Mouse (Mus musculus): Measurements from ENCODE around the gene Dgki. TPM values are rescaled to one million over a fixed set of nuclear protein-coding genes. Genes with fewer than 3 reads are reported as not detected.

Gene Dgki
- total and polyA plus RNA-seq, 2 experiments from 2014 or later: 0.11 to 0.33 TPM

GRCm38 (mm10) chr6:37038444-37038843 lies 261.5 kb downstream of the Dgki start:
- Histone ChIP-seq H3K9me3 (replicated peaks; ENCODE audit: control insufficient read depth, low read length) (no peaks in the 10 kb centered on the region), H3K9ac (replicated peaks; ENCODE audit: low read depth, low read length) (no peak overlapping the region), H3K4me1 (ENCODE audit: control insufficient read depth, insufficient read depth) (0 out of 2 replicates have a peak, but pooled peaks cover 4% of the 10 kb centered on the region), H3K4me3 (ENCODE audit: low read depth, low read length) (no peak overlapping the region), H3K4me2 (ENCODE audit: low read depth, low read length) (no peak overlapping the region), H3K27me3 (ENCODE audit: control insufficient read depth, insufficient read depth, low read length) (no peaks in the 10 kb centered on the region), H3K36me3 (replicated peaks; ENCODE audit: control insufficient read depth, insufficient read depth, low read length) (no peaks in the 10 kb centered on the region), H3K27ac (ENCODE audit: low read depth) (no peak overlapping the region)
- peak; percentile 49; the same call in 1 of the 2 replicates for ATAC-seq (ENCODE audit: insufficient read depth, low read depth)
- no peak for TF ChIP-seq EP300 (IDR thresholded peaks at IDR 0.05; ENCODE audit: low read depth)
- TF ChIP-seq CTCF (IDR thresholded peaks at IDR 0.05; ENCODE audit: low read depth): peak; percentile 65
- DNase-seq (ENCODE audit: low spot score): peak; percentile 39
- 27% methylated on average over 8 of the region's 8 CpGs for WGBS

- Histone ChIP-seq H3K4me3 (ENCODE audit: low read depth, low read length) (no peak overlapping the region), H3K9ac (replicated peaks; ENCODE audit: low read depth, low read length) (no peak overlapping the region), H3K27me3 (ENCODE audit: control insufficient read depth, insufficient read depth, low read length) (no peaks in the 10 kb centered on the region), H3K36me3 (replicated peaks; ENCODE audit: control insufficient read depth, insufficient read depth, low read length) (no peaks in the 10 kb centered on the region), H3K4me2 (ENCODE audit: low read depth, low read length) (peak overlapping the region; percentile 35), H3K27ac (ENCODE audit: low read depth) (no peak overlapping the region), H3K9me3 (replicated peaks; ENCODE audit: control insufficient read depth, low read length) (no peaks in the 10 kb centered on the region), H3K4me1 (ENCODE audit: control insufficient read depth, insufficient read depth) (0 out of 2 replicates have a peak, but pooled peaks cover 4% of the 10 kb centered on the region)
- peak; percentile 40 for DNase-seq (ENCODE audit: low spot score)
- TF ChIP-seq EP300 (IDR thresholded peaks at IDR 0.05; ENCODE audit: low read depth) (no peak), CTCF (IDR thresholded peaks at IDR 0.05; ENCODE audit: low read depth) (peak; percentile 74)
- ATAC-seq (ENCODE audit: insufficient read depth, low read depth): peak; percentile 44; the same call in 1 of the 2 replicates
- WGBS: 60% methylated on average over 11 of the region's 11 CpGs
These were observed 262.7 kb downstream of the Dgki start for GRCm38 (mm10) chr6:37037115-37037908.

GRCm38 (mm10) chr6:37035681-37036080 lies 264.3 kb downstream of the Dgki start:
- no peak for ATAC-seq (ENCODE audit: insufficient read depth, low read depth)
- WGBS: 85% methylated on average over 6 of the region's 6 CpGs
- H3K9ac ChIP-seq (replicated peaks; ENCODE audit: low read depth, low read length): no peak overlapping the region

GRCm38 (mm10) chr6:37030986-37031385 lies 269.0 kb downstream of the Dgki start:
- H3K27ac ChIP-seq (ENCODE audit: low read depth): peak overlapping the region; percentile 26; the same call in 1 of the 2 replicates
- peak; percentile 25 for DNase-seq (ENCODE audit: low spot score)

More at GRCm38 (mm10) chr6:37035681-37036080, 264.3 kb downstream of the Dgki start:
- Histone ChIP-seq H3K27me3 (ENCODE audit: control insufficient read depth, insufficient read depth, low read length) (no peaks in the 10 kb centered on the region), H3K9me3 (replicated peaks; ENCODE audit: control insufficient read depth, low read length) (no peaks in the 10 kb centered on the region), H3K4me2 (ENCODE audit: low read depth, low read length) (no peak overlapping the region), H3K27ac (ENCODE audit: low read depth) (no peak overlapping the region), H3K36me3 (replicated peaks; ENCODE audit: control insufficient read depth, insufficient read depth, low read length) (no peaks in the 10 kb centered on the region), H3K4me3 (ENCODE audit: low read depth, low read length) (no peak overlapping the region), H3K4me1 (ENCODE audit: control insufficient read depth, insufficient read depth) (0 out of 2 replicates have a peak, but pooled peaks cover 4% of the 10 kb centered on the region)
- DNase-seq (ENCODE audit: low spot score): no peak
- TF ChIP-seq CTCF (IDR thresholded peaks at IDR 0.05; ENCODE audit: low read depth) (no peak), EP300 (IDR thresholded peaks at IDR 0.05; ENCODE audit: low read depth) (no peak)

GRCm38 (mm10) chr6:37030402-37030801 lies 269.6 kb downstream of the Dgki start:
- H3K9me3 ChIP-seq (replicated peaks; ENCODE audit: control insufficient read depth, low read length): no peaks in the 10 kb centered on the region
- 73% methylated on average over 2 of the region's 2 CpGs for WGBS
- H3K4me3 ChIP-seq (ENCODE audit: low read depth, low read length): no peak overlapping the region
- no peak for DNase-seq (ENCODE audit: low spot score)
- no peaks in the 10 kb centered on the region for H3K4me1 ChIP-seq (ENCODE audit: control insufficient read depth, insufficient read depth)
- no peak overlapping the region for H3K9ac ChIP-seq (replicated peaks; ENCODE audit: low read depth, low read length)
- no peak overlapping the region for H3K27ac ChIP-seq (ENCODE audit: low read depth)
- TF ChIP-seq CTCF (IDR thresholded peaks at IDR 0.05; ENCODE audit: low read depth): no peak
- no peak for TF ChIP-seq EP300 (IDR thresholded peaks at IDR 0.05; ENCODE audit: low read depth)
- no peaks in the 10 kb centered on the region for H3K27me3 ChIP-seq (ENCODE audit: control insufficient read depth, insufficient read depth, low read length)
- H3K36me3 ChIP-seq (replicated peaks; ENCODE audit: control insufficient read depth, insufficient read depth, low read length): no peaks in the 10 kb centered on the region
- H3K4me2 ChIP-seq (ENCODE audit: low read depth, low read length): no peak overlapping the region
- ATAC-seq (ENCODE audit: insufficient read depth, low read depth): no peak

More at GRCm38 (mm10) chr6:37030986-37031385, 269.0 kb downstream of the Dgki start:
- peak; percentile 30; the same call in 1 of the 2 replicates for ATAC-seq (ENCODE audit: insufficient read depth, low read depth)
- no peaks in the 10 kb centered on the region for H3K4me1 ChIP-seq (ENCODE audit: control insufficient read depth, insufficient read depth)
- 62% methylated on average over 1 of the region's 1 CpGs for WGBS
- H3K4me2 ChIP-seq (ENCODE audit: low read depth, low read length): no peak overlapping the region
- no peak overlapping the region for H3K4me3 ChIP-seq (ENCODE audit: low read depth, low read length)
- no peaks in the 10 kb centered on the region for H3K27me3 ChIP-seq (ENCODE audit: control insufficient read depth, insufficient read depth, low read length)
- no peak for TF ChIP-seq EP300 (IDR thresholded peaks at IDR 0.05; ENCODE audit: low read depth)
- no peak for TF ChIP-seq CTCF (IDR thresholded peaks at IDR 0.05; ENCODE audit: low read depth)
- H3K9me3 ChIP-seq (replicated peaks; ENCODE audit: control insufficient read depth, low read length): no peaks in the 10 kb centered on the region
- no peaks in the 10 kb centered on the region for H3K36me3 ChIP-seq (replicated peaks; ENCODE audit: control insufficient read depth, insufficient read depth, low read length)
- no peak overlapping the region for H3K9ac ChIP-seq (replicated peaks; ENCODE audit: low read depth, low read length)
